Mouse (Mus musculus): Measurements from ENCODE around the gene Gcnt7.

Gene Gcnt7

DNA sequence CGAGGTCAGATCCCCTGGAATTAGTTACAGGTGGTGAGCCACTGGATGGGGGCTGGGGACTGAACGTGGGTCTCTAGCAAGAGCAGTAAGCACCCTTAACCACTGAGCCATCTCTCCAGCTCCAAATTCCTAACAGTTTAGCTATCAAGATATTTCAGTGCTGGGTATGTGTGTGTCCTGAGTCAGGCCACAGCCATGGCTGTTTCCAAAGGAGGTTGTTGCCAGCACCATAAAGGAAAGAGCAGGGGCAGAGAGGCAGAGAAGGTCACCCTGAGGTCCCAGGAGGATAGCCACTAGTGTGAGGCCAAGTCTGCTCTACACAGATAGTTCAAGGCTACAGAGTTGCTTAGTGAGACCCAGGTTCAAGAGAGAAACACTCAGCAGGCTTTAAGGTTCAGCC, 2.3 kb upstream of the Gcnt7 start:
- WGBS: 95% methylated on average over 2 of the region's 2 CpGs

DNA sequence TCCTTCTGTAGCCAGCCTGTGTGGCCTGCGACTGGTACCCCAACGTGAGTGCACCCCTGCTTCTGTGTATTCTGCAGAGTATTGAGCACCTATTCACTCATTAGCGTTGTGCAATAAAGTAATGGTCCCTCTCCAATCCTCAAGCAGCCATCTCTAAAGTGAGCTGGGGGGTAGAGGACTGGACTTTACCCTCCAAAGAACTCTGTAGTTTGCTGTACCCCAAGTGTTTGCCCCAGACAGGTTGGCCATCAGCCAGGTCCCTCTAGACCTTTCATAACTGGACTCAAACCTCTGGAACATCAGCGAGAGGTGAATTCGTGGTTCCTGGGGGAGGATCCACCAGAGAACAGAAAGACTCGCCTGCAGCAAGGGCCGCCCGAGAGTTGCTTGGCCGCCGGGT, 5.9 kb downstream of the Gcnt7 start:
- WGBS: 93% methylated on average over 10 of the region's 10 CpGs

- 96% methylated on average over 4 of the region's 4 CpGs for WGBS
Observed at GRCm38 (mm10) chr2:172452031-172452430, 6.4 kb downstream of the Gcnt7 start.

- 81% methylated on average over 6 of the region's 6 CpGs for WGBS
Observed at GRCm38 (mm10) chr2:172450640-172451039, 7.8 kb downstream of the Gcnt7 start.

GRCm38 (mm10) chr2:172448329-172448728, 10.1 kb downstream of the Gcnt7 start:
- WGBS: 83% methylated on average over 4 of the region's 4 CpGs

- 88% methylated on average over 6 of the region's 6 CpGs for WGBS
Observed at GRCm38 (mm10) chr2:172447317-172447716, 11.1 kb downstream of the Gcnt7 start.

- WGBS: 91% methylated on average over 4 of the region's 4 CpGs
Observed at GRCm38 (mm10) chr2:172445617-172446016, 12.8 kb downstream of the Gcnt7 start.

GRCm38 (mm10) chr2:172441176-172441575, 17.2 kb downstream of the Gcnt7 start:
- WGBS: 29% methylated on average over 6 of the region's 6 CpGs

- under 1% methylated on average over 21 of the region's 21 CpGs for WGBS
Observed at GRCm38 (mm10) chr2:172440640-172441005, 17.8 kb downstream of the Gcnt7 start.

- WGBS: 1% methylated on average over 35 of the region's 35 CpGs
Observed at GRCm38 (mm10) chr2:172439843-172440639, 18.4 kb downstream of the Gcnt7 start, which contains the start of gene Rtf2. TSS of gene Rtf2 (plus strand) at chr2:172440556.

- WGBS: 68% methylated on average over 16 of the region's 16 CpGs
Observed at GRCm38 (mm10) chr2:172437371-172437952, 20.9 kb downstream of the Gcnt7 start.

DNA sequence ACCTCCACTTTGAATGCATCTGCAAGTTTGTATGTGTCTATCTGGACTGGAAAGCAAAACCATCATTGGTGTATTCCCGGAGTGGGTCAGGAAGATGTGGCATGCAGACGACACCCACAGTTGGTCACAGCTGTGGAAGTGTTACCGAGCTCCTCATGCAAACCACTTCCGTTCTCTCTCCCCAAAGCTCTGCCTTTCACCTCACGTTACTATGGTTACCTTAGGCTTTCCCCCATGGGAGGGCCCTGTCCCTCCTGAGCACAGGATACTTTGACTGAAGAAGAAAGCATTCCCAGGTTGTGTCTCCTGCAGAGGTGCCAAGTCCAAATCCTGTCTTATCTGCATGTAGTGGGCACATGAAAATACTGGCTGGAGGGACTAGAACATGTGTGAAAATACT, 24.6 kb downstream of the Gcnt7 start:
- 59% methylated on average over 5 of the region's 5 CpGs for WGBS

DNA sequence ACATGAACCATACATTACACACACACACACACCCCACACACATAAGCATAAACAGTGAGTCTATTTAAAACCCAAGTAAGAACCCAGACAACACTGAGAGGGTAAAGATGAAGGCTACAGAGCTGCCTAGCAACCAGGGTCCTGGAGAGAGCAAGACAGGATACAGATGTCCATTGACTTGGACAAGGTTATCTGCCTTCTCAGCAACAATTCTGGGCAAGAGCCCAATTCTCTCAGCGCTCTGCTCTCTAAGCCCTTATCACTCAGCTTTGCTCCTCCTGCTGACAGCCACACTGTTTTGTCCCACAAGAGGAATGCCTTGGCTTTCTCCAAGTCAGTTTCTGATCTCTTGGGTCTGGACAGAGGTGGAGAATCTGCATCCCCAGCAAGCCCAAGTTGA, 27.8 kb downstream of the Gcnt7 start:
- 61% methylated on average over 1 of the region's 1 CpGs for WGBS

DNA sequence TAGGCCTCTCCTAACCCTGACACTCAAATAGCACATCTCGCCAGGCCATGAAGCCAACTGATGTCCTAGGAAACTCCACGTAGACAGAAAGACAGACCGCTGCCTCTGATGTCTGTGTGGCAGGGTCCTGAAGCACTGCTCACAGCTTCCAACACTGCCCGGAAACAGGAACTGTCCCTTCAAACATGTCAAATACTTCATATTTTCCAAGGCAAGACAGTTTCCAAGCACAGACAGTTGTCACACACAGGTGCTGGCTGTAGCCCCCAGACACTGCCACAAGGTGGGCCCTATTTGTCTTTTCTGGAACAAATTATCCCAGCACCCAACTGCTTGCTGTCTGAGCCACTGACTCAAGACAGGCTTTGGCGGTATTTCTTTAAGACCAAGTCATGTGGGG, 40.2 kb downstream of the Gcnt7 start:
- 88% methylated on average over 5 of the region's 5 CpGs for WGBS

- WGBS: 89% methylated on average over 5 of the region's 5 CpGs
Observed at GRCm38 (mm10) chr2:172416876-172417275, 41.5 kb downstream of the Gcnt7 start.

GRCm38 (mm10) chr2:172416218-172416617, 42.2 kb downstream of the Gcnt7 start:
- whole genome bisulfite sequencing: 71% methylated on average over 12 of the region's 12 CpGs

- WGBS: 51% methylated on average over 5 of the region's 5 CpGs
Observed at GRCm38 (mm10) chr2:172413894-172414293, 44.5 kb downstream of the Gcnt7 start.

DNA sequence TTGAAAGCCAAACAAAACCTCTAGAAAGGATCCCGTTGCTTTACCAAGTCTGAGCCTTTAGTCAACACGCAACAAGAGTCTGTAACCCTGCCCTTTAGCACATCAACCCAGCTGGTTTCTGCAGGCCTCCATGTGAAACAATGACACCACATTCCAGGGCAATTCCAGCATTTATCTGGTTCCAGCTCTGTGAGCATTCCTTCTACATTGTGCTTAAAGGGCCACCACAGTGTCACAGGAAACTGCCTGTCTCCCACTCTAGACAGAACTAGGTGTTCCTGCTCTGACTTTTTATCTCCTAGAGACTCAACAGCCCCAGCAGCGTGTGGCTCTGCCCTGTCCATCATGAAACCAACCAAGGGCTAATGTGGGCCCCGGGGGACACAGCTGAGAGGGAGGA, 45.1 kb downstream of the Gcnt7 start:
- WGBS: 65% methylated on average over 4 of the region's 4 CpGs

GRCm38 (mm10) chr2:172412454-172412853, 45.9 kb downstream of the Gcnt7 start:
- WGBS: 19% methylated on average over 9 of the region's 9 CpGs

DNA sequence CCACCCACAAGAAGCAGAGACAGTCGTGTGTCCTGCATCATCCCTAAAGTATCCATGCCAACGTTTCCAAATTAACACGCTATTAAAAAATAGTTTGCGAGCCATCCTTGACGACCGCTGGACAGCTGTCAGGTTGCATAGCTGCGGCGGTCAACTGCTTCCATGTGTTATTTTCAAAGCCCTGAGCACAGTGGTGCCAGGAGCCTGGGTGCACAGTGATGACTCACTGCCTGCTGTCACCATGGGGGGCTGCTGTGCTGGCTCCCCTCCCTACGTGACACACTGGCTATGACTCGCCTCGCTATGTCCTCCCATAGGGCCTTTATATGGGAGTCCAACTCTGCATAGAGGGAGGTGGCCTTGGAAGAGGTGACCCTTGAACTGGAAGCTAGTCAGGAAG, 47.3 kb downstream of the Gcnt7 start:
- WGBS: 56% methylated on average over 11 of the region's 11 CpGs

- WGBS: 75% methylated on average over 2 of the region's 2 CpGs
Observed at GRCm38 (mm10) chr2:172410686-172411085, 47.7 kb downstream of the Gcnt7 start.

- 87% methylated on average over 2 of the region's 2 CpGs for WGBS
Observed at GRCm38 (mm10) chr2:172407499-172407898, 50.9 kb downstream of the Gcnt7 start.

DNA sequence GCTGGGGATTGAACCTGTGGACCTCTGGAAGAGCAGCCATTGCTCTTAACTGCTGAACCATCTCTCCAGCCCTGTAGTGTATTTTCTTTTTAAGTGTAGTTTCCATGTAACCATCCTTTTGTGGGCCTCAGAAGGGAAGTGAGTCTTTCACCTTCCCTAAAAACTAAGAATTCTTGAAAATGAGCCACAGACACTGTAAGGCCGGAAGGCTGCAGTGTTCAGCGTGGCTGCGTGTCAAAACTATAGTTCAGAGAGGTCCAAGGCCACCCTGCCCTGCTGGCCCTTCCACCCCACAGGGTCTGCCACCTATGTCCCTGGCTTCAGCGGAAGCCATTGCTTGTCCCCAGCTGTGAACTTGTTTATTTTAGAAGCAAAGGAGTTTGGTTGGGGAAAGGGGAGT, 52.2 kb downstream of the Gcnt7 start:
- WGBS: 83% methylated on average over 4 of the region's 4 CpGs

All from cerebral cortex, adult 2 months (tissue).